Mouse (Mus musculus): ENCODE measurements around the gene Ecsit. TPM values are rescaled to one million over a fixed set of nuclear protein-coding genes. Genes with fewer than 3 reads are reported as not detected.
A peak's percentile ranks its signal among the peaks of the same experiment; 100 is the strongest.

Gene Ecsit
- polyA plus RNA-seq, 1 experiment from 2014 or later: 38.9 TPM

DNA sequence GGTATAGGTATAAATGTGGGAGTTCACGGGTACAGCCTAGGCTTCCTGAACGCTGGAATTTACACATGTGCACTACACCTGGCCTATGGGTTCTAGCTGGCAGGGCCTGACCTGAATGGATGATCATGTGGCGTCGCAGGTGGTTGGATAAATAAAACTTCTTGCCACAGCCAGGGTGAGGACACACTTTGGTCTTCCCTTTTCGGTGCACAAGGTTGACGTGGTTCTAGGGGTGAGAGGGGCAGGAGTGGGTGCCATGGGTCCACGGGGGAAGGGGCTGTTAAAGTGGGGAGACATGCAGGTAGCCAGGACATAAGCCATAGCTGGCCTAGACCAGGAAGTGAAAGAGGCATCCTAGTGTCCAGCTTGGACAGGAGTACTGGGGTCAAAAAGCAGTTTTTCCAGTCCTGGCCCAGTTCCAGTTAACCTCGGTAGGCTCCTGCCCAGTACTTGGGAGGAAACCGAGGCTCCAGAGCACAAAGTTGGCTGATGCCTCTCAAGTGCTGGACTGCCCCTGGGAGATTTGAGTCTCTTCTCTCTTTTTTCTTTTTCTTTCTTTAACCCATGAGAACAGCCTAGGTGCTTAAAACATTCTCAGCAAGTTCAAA, 28.8 kb downstream of the Ecsit start:
- 72% methylated on average over 9 of the region's 9 CpGs for WGBS
- Histone ChIP-seq H3K4me1 (peaks cover 18% of the 10 kb centered on the region), H3K9me3 (replicated peaks) (no peaks in the 10 kb centered on the region), H3K4me3 (no peak overlapping the region), H3K36me3 (peaks cover 44% of the 10 kb centered on the region), H3K27me3 (ENCODE audit: low read depth, poor library complexity, severe bottlenecking) (peaks cover 56% of the 10 kb centered on the region), H3K27ac (no peak overlapping the region)
- no peak for DNase-seq (ENCODE audit: low spot score)

DNA sequence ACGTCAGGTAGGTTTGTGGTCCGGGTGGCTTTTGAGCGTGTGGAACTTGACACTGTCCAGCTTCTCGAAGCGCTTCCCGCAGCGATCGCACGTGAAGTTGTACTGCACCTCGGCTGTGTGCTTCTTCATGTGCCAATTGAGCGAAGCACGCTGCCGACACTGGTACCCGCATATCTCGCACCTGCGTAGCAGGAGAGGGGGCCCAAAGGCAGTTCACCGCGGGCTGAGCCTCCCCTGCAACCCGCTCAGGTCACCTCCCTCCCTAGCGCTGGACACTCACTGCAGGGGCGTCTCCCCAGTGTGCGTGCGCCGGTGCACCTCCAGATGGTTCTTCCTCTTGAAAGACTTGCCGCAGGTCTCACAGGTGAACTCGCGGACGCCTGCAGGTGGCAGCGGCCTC, 29.5 kb downstream of the Ecsit start:
- Histone ChIP-seq H3K27me3 (ENCODE audit: low read depth, poor library complexity, severe bottlenecking) (peaks cover 63% of the 10 kb centered on the region), H3K27ac (no peak overlapping the region)
- 34% methylated on average over 29 of the region's 29 CpGs for WGBS

DNA sequence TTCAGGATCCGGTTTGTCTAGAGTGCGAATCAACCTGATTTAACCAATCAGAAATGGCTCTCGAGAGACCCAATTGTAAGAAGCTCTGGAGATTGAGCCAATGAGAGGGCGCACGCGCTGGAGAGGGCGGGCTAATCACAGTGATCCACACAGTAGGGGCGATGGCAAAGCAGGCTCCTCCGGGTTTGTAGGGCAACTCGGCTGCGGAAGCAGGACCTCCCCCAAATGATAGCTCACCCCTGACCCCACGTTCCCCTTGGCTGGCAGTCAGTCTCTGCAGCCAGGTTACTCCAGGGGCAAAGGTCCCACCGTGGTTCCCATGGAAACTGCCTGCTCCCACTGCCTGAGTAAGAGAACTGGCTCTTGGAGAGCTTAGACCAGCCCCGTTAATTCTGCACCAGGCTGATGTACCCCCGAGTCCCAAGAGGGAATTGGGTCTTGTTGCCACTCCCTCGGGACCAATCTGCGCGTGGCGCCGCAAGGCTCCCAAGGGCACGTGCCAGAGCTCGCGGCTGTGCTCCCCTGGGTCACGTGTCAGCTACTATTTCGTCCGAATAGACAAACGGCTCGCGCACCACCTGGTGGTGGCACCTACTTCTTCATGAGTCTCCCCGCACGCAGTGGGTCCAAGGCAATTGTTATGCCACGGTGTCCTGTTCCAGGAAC, 30.7 kb downstream of the Ecsit start:
- H3K9me3 ChIP-seq (replicated peaks): no peaks in the 10 kb centered on the region
- no peak overlapping the region for H3K27ac ChIP-seq
- H3K36me3 ChIP-seq: peaks cover 31% of the 10 kb centered on the region
- H3K4me3 ChIP-seq: peak overlapping the region; percentile 27
- DNase-seq (ENCODE audit: low spot score): peak; percentile 81
- H3K4me1 ChIP-seq: peaks cover 32% of the 10 kb centered on the region
- WGBS: 3% methylated on average over 32 of the region's 32 CpGs
- peaks cover 74% of the 10 kb centered on the region for H3K27me3 ChIP-seq (ENCODE audit: low read depth, poor library complexity, severe bottlenecking)

More for the DNA sequence above, 29.5 kb downstream of the Ecsit start:
- Histone ChIP-seq H3K36me3 (peaks cover 37% of the 10 kb centered on the region), H3K4me3 (no peak overlapping the region), H3K4me1 (peaks cover 25% of the 10 kb centered on the region), H3K9me3 (replicated peaks) (no peaks in the 10 kb centered on the region)
- DNase-seq (ENCODE audit: low spot score): no peak

DNA sequence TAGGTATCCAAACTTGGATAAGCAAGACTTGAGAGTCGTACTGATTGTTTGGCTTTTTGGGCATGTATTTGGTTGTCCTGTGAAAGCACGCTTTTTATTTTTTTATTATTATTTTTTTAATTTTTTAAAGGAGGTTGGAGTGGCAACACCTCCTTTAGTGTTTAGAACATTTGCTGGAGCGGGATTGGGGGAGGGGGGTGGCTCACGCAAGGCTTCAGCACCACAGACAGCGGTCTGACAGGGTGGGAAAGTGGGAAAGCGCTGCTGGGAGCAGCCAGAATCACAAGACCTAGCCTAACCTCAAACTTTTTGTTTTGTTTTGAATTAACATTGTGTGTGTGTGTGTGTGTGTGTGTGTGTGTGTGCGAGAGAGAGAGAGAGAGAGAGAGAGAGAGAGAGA, 31.6 kb downstream of the Ecsit start:
- 34% methylated on average over 7 of the region's 7 CpGs for WGBS
- peaks cover 23% of the 10 kb centered on the region for H3K36me3 ChIP-seq
- peak; percentile 65 for DNase-seq (ENCODE audit: low spot score)

DNA sequence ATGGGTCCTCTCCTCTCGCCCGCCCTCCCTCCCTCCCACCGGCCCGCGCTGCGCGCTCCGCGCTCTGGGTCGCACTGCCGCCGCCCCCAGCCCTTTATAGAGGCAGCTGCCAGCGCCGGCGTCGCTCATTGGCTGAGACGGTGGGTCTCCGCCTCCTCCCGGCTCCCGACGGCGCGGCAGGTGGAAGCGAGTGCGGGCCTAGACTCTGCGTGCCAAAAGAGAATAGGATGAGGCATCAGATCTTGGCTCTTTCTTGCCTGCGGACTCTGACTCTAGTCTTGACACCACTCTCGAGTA, 33.3 kb downstream of the Ecsit start, which contains the start of gene Elavl3:
TSS of gene Elavl3 (minus strand) at position 66 of the 297 bp plus-strand sequence.
- Histone ChIP-seq H3K4me3 (peak within 1 kb of the TSS; percentile 48), H3K36me3 (peaks cover 5% of the 10 kb centered on the region), H3K9me3 (replicated peaks) (no peaks in the 10 kb centered on the region), H3K27me3 (ENCODE audit: low read depth, poor library complexity, severe bottlenecking) (peaks cover 96% of the 10 kb centered on the region), H3K4me1 (peaks cover 32% of the 10 kb centered on the region), H3K27ac (no peak within 1 kb of the TSS)
- DNase-seq (ENCODE audit: low spot score): peak; percentile 52
- WGBS: 1% methylated on average over 19 of the region's 28 CpGs

More for the DNA sequence above, 31.6 kb downstream of the Ecsit start:
- no peaks in the 10 kb centered on the region for H3K9me3 ChIP-seq (replicated peaks)
- H3K27ac ChIP-seq: no peak overlapping the region
- H3K27me3 ChIP-seq (ENCODE audit: low read depth, poor library complexity, severe bottlenecking): peaks cover 83% of the 10 kb centered on the region
- peaks cover 32% of the 10 kb centered on the region for H3K4me1 ChIP-seq
- no peak overlapping the region for H3K4me3 ChIP-seq

DNA sequence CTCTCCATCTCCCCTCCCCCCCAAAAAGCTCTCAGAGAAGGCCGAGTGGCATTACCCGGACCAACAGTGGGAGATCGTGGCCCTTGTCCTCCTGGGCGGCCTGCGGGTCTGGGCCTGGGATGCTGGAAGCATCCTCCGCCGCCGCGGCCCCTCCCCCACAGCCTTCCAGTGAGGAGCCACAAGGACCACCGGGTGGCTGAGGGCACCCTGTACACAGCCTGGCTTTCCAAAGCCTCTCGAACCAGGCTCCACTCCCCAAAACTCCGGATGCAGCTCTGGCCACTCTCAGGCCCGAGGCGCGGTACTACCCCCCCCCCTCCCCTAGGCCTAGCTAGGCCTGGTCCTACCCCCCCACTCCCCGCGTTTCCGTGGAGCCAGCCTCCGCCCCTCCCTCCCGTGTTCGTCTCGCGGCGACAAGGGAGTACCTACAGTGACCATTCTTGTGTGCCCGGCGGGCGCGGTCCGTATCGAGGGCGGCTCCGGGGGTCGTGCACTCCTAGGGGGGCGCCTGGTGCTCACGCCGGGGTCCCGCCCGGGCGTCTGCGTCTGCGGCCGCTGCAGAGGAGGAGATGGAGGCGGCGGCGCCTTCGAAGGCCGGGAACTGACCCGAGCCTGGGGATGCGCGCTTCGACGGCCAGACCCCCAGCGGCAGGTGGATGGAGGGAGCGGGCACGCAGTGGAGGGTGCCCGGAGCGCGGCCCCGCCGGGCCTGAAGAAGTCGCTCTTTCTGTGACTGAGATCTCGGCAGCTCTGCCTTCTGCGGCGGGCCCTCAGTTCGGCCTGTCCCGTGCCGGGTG, 33.9 kb downstream of the Ecsit start:
- under 1% methylated on average over 67 of the region's 67 CpGs for WGBS
- DNase-seq (ENCODE audit: low spot score): peak; percentile 36
- Histone ChIP-seq H3K27ac (no peak overlapping the region), H3K9me3 (replicated peaks) (no peaks in the 10 kb centered on the region), H3K4me1 (peaks cover 32% of the 10 kb centered on the region), H3K27me3 (ENCODE audit: low read depth, poor library complexity, severe bottlenecking) (peaks cover 95% of the 10 kb centered on the region), H3K36me3 (0 out of 2 replicates have a peak, but pooled peaks cover 2% of the 10 kb centered on the region), H3K4me3 (peak overlapping the region; percentile 48)

DNA sequence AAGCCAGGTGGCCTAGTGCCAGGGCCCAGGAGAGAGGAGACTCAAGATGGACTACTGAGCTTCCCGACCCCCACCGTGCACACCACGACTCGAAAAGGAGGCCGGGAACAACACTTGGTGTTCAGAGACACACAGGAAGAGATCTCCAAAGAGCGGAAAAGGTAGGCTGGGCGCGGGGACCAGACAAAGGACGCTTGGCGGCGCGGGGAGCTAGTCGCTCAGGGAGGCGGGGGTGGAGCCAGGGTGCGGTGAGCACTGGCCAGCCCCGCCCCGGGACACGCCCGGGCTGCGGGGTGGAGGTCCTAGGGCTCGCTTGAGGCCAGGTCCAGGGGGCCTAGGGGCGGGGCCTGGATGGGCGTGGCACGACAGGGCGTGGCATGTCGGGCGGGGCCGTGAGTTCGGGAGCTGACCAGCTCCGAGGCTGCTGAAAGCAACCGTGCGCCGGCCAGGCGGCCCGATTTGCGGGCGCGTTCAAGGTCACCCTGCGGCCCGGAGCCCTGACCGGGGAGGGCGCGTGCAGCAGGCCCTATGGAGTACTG, 34.8 kb downstream of the Ecsit start:
- H3K27ac ChIP-seq: no peak overlapping the region
- peak; percentile 79 for DNase-seq (ENCODE audit: low spot score)

DNA sequence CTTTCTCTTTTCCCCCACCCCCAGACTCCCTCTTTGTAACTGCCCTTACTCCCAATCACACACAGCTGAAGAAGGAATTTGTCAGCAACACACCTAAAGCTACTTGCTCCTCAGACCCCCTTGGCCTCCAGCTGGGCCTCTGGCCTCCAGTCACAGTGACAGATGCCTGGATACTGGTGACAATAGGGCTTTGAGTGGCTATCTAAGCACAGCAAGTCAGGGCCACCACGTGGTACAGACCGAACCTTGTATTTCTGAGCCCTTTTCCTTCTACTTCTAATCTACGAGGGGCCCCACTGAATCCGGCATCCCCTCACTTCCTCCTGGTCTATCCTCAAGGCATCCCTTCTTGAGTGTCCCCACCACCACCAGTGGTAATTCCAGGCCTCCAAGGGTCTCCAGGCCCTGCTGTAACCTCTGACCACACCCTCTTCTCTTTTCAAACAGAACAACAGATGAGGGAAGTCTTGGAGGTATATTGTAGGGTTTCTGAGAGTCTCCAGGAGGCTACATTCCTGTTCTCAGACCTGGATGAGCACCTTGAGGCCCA, 35.4 kb downstream of the Ecsit start:
- H3K27me3 ChIP-seq (ENCODE audit: low read depth, poor library complexity, severe bottlenecking): peaks cover 82% of the 10 kb centered on the region
- no peak overlapping the region for H3K27ac ChIP-seq
- H3K4me3 ChIP-seq: 0 out of 2 replicates have a peak overlapping the region, but pooled peaks have one; percentile 48
- 70% methylated on average over 4 of the region's 4 CpGs for WGBS
- no peaks in the 10 kb centered on the region for H3K9me3 ChIP-seq (replicated peaks)
- H3K36me3 ChIP-seq: no peaks in the 10 kb centered on the region
- no peak for DNase-seq (ENCODE audit: low spot score)
- H3K4me1 ChIP-seq: peaks cover 26% of the 10 kb centered on the region

More for the DNA sequence above, 34.8 kb downstream of the Ecsit start:
- WGBS: 1% methylated on average over 43 of the region's 43 CpGs
- Histone ChIP-seq H3K27me3 (ENCODE audit: low read depth, poor library complexity, severe bottlenecking) (peaks cover 88% of the 10 kb centered on the region), H3K9me3 (replicated peaks) (no peaks in the 10 kb centered on the region), H3K4me1 (peaks cover 32% of the 10 kb centered on the region), H3K4me3 (peak overlapping the region; percentile 48), H3K36me3 (no peaks in the 10 kb centered on the region)

DNA sequence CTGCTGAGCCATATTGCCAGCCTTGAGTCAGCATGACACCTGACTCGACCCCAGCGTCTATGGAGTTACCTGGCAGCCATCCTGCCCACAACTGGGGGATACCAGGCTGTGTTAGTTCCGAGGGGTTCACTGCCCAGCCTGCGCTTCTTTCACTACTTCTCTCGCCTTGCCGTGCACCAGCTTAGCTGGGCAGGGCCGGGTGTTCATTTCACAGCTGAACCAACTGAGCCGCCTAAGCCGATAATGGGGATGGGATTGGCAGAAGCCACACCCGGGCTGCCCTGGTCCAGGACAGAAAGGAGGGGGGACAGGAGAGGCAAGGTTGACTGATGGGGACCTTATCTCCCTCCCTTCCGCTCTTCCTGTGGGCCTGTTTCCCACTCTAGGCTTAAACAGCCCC, 35.9 kb downstream of the Ecsit start:
- Histone ChIP-seq H3K27ac (no peak overlapping the region), H3K4me3 (no peak overlapping the region), H3K9me3 (replicated peaks) (no peaks in the 10 kb centered on the region), H3K36me3 (no peaks in the 10 kb centered on the region), H3K27me3 (ENCODE audit: low read depth, poor library complexity, severe bottlenecking) (peaks cover 77% of the 10 kb centered on the region), H3K4me1 (peaks cover 21% of the 10 kb centered on the region)
- WGBS: 75% methylated on average over 11 of the region's 11 CpGs
- DNase-seq (ENCODE audit: low spot score): no peak

DNA sequence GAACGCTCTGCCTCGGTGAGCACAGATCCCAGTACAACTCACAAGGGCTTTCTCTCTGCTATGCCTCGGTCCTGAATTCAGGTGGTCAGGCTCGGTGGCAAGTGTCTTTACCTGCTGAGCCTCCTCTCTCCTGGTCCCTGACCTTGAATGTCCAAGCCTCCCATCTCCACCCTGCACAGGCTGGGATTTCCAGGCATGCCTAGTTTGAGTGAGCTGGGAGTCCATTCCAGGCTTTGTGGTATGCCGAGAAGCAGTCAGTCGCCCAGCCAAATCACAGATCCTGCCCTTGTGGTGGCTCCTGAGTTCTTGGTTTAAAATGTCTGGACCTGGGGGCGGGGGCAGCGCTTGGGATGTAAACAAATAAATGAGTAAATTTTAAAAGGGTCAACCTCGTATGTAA, 37.9 kb downstream of the Ecsit start:
- H3K9me3 ChIP-seq (replicated peaks): no peaks in the 10 kb centered on the region
- no peak for DNase-seq (ENCODE audit: low spot score)
- H3K27me3 ChIP-seq (ENCODE audit: low read depth, poor library complexity, severe bottlenecking): peaks cover 57% of the 10 kb centered on the region
- WGBS: 62% methylated on average over 9 of the region's 9 CpGs
- H3K27ac ChIP-seq: no peak overlapping the region
- H3K36me3 ChIP-seq: no peaks in the 10 kb centered on the region
- no peak overlapping the region for H3K4me3 ChIP-seq
- peaks cover 20% of the 10 kb centered on the region for H3K4me1 ChIP-seq

DNA sequence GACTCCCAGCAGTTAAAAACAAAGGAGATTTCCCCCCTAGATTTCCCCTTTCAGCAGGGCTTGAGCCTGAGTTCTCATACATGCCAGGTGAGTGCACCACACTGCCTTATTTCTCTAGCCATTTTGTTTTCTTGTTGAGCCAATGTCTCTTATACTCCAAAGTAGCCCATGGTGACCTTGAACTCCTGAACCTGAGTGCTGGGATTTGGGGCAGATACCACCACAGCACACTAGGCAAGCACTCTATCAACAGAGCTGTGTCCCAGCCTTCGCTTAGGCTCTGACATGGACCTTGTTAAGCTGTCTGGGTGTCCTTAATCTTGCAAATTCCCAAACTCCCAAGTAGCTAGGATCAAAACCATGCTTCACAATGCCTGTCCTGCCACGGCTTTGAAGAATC, 43.4 kb downstream of the Ecsit start:
- DNase-seq (ENCODE audit: low spot score): no peak
- Histone ChIP-seq H3K4me1 (no peaks in the 10 kb centered on the region), H3K27me3 (ENCODE audit: low read depth, poor library complexity, severe bottlenecking) (peaks cover 5% of the 10 kb centered on the region; the same call in 1 of the 2 replicates), H3K4me3 (no peak overlapping the region), H3K27ac (no peak overlapping the region), H3K9me3 (replicated peaks) (no peaks in the 10 kb centered on the region), H3K36me3 (no peaks in the 10 kb centered on the region)
- 66% methylated on average over 2 of the region's 2 CpGs for WGBS

DNA sequence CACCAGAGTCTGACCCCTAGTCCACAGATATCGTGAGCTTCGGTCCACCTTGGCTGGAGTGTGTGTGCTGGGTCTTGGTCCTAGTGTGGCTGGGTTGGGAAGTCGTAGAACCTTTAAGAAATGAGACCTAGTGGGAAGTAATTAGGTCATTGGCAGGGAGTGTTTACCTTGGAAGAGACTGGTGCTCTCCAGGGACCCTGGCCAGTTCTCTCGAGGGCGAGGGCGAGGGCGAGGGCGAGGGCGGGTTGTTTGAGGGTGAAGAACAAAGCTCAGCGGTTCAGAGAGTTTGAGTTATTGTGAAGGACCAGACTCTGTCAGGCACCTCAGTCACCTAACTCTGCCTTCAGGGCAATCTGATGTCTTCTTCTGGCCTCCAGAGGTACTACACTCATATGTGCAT, 47.4 kb downstream of the Ecsit start:
- H3K36me3 ChIP-seq: no peaks in the 10 kb centered on the region
- no peak for DNase-seq (ENCODE audit: low spot score)
- H3K4me1 ChIP-seq: peaks cover 7% of the 10 kb centered on the region
- WGBS: 81% methylated on average over 10 of the region's 10 CpGs
- no peak overlapping the region for H3K4me3 ChIP-seq
- no peak overlapping the region for H3K27ac ChIP-seq
- no peaks in the 10 kb centered on the region for H3K27me3 ChIP-seq (ENCODE audit: low read depth, poor library complexity, severe bottlenecking)
- no peaks in the 10 kb centered on the region for H3K9me3 ChIP-seq (replicated peaks)
